10 mouse cellular contexts compared by ENCODE assay signal in the genomic region with DNA sequence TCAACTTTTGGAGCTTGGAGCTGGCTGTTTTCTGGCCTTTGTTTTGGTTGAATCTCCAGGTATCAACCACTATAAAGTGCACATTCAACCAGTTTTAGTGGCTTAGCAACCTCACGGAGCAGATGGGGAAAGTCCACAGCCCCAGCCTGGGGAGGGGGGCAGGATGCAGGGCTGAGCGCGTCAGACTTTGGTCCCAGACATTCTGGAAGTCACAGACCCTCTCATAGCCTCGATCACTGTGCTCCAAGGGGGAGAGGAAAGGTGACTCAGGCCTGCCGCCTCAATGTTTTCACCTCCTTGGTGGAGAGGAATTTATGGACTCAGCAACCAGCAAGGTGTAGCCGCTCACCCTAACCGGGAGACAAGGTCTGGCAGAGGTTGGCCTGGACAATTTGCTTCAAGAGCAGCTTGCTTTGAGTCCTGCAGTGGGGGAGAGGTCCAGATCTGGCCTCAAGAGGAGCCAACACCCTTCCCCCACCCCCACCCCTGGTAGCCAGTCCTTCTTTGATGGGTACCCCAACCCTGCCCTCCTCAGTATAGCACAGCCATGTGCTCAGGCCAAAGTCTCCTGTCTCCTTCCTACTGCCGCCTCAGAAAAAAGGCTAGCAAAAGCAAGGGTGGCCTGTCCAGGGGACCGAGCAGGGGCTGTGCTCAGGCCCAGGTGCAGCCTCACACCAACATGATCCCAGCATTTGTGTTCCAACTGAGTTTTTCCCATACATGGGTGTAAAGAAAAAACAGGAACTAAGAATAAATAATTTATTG. TPM values are rescaled to one million over a fixed set of nuclear protein-coding genes. Genes with fewer than 3 reads are reported as not detected.
A peak's percentile ranks its signal among the peaks of the same experiment; 100 is the strongest.
DNase-seq lines count a peak whose midpoint lies in the region; ATAC-seq and TF ChIP-seq lines count a peak whose summit lies in the region.
"Had no signal": no experiment of that assay in that cellular context is flagged by ENCODE, and none has a peak within 500 bp of the region (broad histone marks: within the 10 kb centered on the region; RNA-seq: fewer than 3 reads in every experiment).

No protein-coding gene starts in this region.

- TF ChIP-seq CTCF in left cerebral cortex, adult 2 months (IDR thresholded peaks at IDR 0.05): no peak

- 0 out of 2 replicates have a peak overlapping the region, but pooled peaks have one; percentile 22 for H3K9ac ChIP-seq in embryonic facial prominence, embryonic 13.5 days

- H3K27ac ChIP-seq in embryonic facial prominence, embryonic 13.5 days: no peak overlapping the region
- H3K27ac ChIP-seq in midbrain, embryonic 10.5 days (replicated peaks): peak overlapping the region; percentile 79
- no peak overlapping the region for H3K27ac ChIP-seq in left cerebral cortex, adult 2 months

- 0 out of 2 replicates have a peak, but pooled peaks cover 16% of the 10 kb centered on the region for H3K27me3 ChIP-seq in embryonic facial prominence, embryonic 13.5 days
- H3K27me3 ChIP-seq in midbrain, embryonic 10.5 days (ENCODE audit: low read depth, poor library complexity, severe bottlenecking): 0 out of 2 replicates have a peak, but pooled peaks cover 7% of the 10 kb centered on the region

- no peaks in the 10 kb centered on the region for H3K36me3 ChIP-seq in embryonic facial prominence, embryonic 13.5 days
- no peaks in the 10 kb centered on the region for H3K36me3 ChIP-seq in midbrain, embryonic 10.5 days

- 65% methylated on average over 9 of the region's 9 CpGs for WGBS in embryonic facial prominence, embryonic 13.5 days
- 75% methylated on average over 9 of the region's 9 CpGs for WGBS in midbrain, embryonic 10.5 days

- no peak for ATAC-seq in embryonic facial prominence, embryonic 13.5 days (ENCODE audit: insufficient number of reproducible peaks, insufficient read depth, low FRiP score, low TSS enrichment, low read depth)

- intact Hi-C loops in left cerebral cortex, adult 2 months (cut with DNase I): loop anchor here (2.0 kb wide), 1 partner anchor 24 kb away; no protein-coding TSS in a partner anchor

- peak overlapping the region; percentile 63 for H3K4me2 ChIP-seq in embryonic facial prominence, embryonic 13.5 days

- peak overlapping the region; percentile 37 for H3K4me3 ChIP-seq in embryonic facial prominence, embryonic 13.5 days
- H3K4me3 ChIP-seq in midbrain, embryonic 10.5 days: peak overlapping the region; percentile 39
- H3K4me3 ChIP-seq in left cerebral cortex, adult 2 months: no peak overlapping the region

- H3K4me1 ChIP-seq in embryonic facial prominence, embryonic 13.5 days: peaks cover 8% of the 10 kb centered on the region
- peaks cover 30% of the 10 kb centered on the region for H3K4me1 ChIP-seq in midbrain, embryonic 10.5 days

- peak; percentile 31 for DNase-seq in R1 (ENCODE audit: low read depth, low spot score)
- DNase-seq in kidney, adult 18-20 months: peak; percentile 55
- DNase-seq in midbrain, embryonic 10.5 days (ENCODE audit: low spot score): no peak
- DNase-seq in left cerebral cortex, adult 11 months (ENCODE audit: low spot score): no peak
- no peak for DNase-seq in left cerebral cortex, adult 2 months (ENCODE audit: extremely low spot score in 1 of 2, low spot score in 2 of 2)
- no peak for DNase-seq in urinary bladder, adult 18-20 months (ENCODE audit: low spot score in 2 of 2)

- no peaks in the 10 kb centered on the region for H3K9me3 ChIP-seq in embryonic facial prominence, embryonic 13.5 days
- no peaks in the 10 kb centered on the region for H3K9me3 ChIP-seq in midbrain, embryonic 10.5 days (replicated peaks)

RNA-seq across cellular contexts. Expression of a gene that starts 4.9 kb away (rescaled TPM):
- polyA plus RNA-seq in embryonic facial prominence, embryonic 13.5 days (2015; fragmentation: Nextera tagmentation; extraction: Ambion mirVana): 2.2 and 2.5 TPM in 2 replicates
- 0.26 TPM in 2 replicates for polyA plus RNA-seq in midbrain, embryonic 10.5 days (2016; fragmentation: Nextera tagmentation; extraction: Ambion mirVana)
- total RNA-seq in left cerebral cortex, adult 2 months (2021): 1 to 10 TPM in 1 of 2 experiments, under 1 TPM in 1; 0.70 to 1.5 TPM
- total RNA-seq: adrenal gland, postnatal 14 days had no signal

RNA-seq across cellular contexts. Expression of a gene that starts 12.6 kb away (rescaled TPM):
- 0.18 TPM in 1 of 2 replicates, not detected in the other for polyA plus RNA-seq in embryonic facial prominence, embryonic 13.5 days (2015; fragmentation: Nextera tagmentation; extraction: Ambion mirVana)
- not detected in 2 replicates for polyA plus RNA-seq in midbrain, embryonic 10.5 days (2016; fragmentation: Nextera tagmentation; extraction: Ambion mirVana)
- total RNA-seq in left cerebral cortex, adult 2 months (2021): 1 to 10 TPM in 1 of 2 experiments, under 1 TPM in 1; 0.45 to 1.1 TPM

RNA-seq across cellular contexts. Expression of a gene that starts 37.9 kb away (rescaled TPM):
- not detected in 2 replicates for polyA plus RNA-seq in embryonic facial prominence, embryonic 13.5 days (2015; fragmentation: Nextera tagmentation; extraction: Ambion mirVana)
- not detected in 2 replicates for polyA plus RNA-seq in midbrain, embryonic 10.5 days (2016; fragmentation: Nextera tagmentation; extraction: Ambion mirVana)
- not detected for total RNA-seq in left cerebral cortex, adult 2 months (2021)
- total RNA-seq: adrenal gland, postnatal 14 days had no signal
- polyA plus RNA-seq: gonadal fat pad, adult 2 months; spleen, adult 2 months had no signal

RNA-seq across cellular contexts. Expression of a gene that starts 45.0 kb away (rescaled TPM):
- polyA plus RNA-seq in embryonic facial prominence, embryonic 13.5 days (2015; fragmentation: Nextera tagmentation; extraction: Ambion mirVana): 0.28 and 0.38 TPM in 2 replicates
- 0.10 TPM in 1 of 2 replicates, not detected in the other for polyA plus RNA-seq in midbrain, embryonic 10.5 days (2016; fragmentation: Nextera tagmentation; extraction: Ambion mirVana)
- total RNA-seq in left cerebral cortex, adult 2 months (2021): not detected
- polyA plus RNA-seq: spleen, adult 2 months had no signal

RNA-seq across cellular contexts. Expression of a gene that starts 51.5 kb away (rescaled TPM):
- polyA plus RNA-seq in embryonic facial prominence, embryonic 13.5 days (2015; fragmentation: Nextera tagmentation; extraction: Ambion mirVana): not detected in 2 replicates
- not detected in 2 replicates for polyA plus RNA-seq in midbrain, embryonic 10.5 days (2016; fragmentation: Nextera tagmentation; extraction: Ambion mirVana)
- not detected for total RNA-seq in left cerebral cortex, adult 2 months (2021)
- total RNA-seq: adrenal gland, postnatal 14 days had no signal
- polyA plus RNA-seq: gonadal fat pad, adult 2 months; spleen, adult 2 months had no signal

Comparison
In these comparisons a context has a peak if more than half of its experiments do, and no peak if none do; other contexts are left out.
1. DNase-seq: peak in R1 (single experiment) and kidney, adult 18-20 months (single experiment); none in midbrain, embryonic 10.5 days (single experiment), left cerebral cortex, adult 11 months (single experiment), left cerebral cortex, adult 2 months (0 of 2) and urinary bladder, adult 18-20 months (0 of 2).